Mouse (Mus musculus): ENCODE results near the gene Epb41l2.

- TF ChIP-seq POLR2A (IDR thresholded peaks at IDR 0.05; ENCODE audit: low read depth, low read length) (no peak), CTCF (IDR thresholded peaks at IDR 0.05; ENCODE audit: extremely low read depth, insufficient read depth, insufficient read length, insufficient replicate concordance) (no peak)
Measured at GRCm38 (mm10) chr10:25446953-25447525, 87.4 kb downstream of the Epb41l2 start.

Data from spleen, adult 2 months (tissue).